Mouse (Mus musculus) limb, embryonic 11.5 days (tissue): ENCODE results near the gene Hddc2. TPM values are rescaled to one million over a fixed set of nuclear protein-coding genes. Genes with fewer than 3 reads are reported as not detected.

Experiments
- polyA plus RNA-seq: library from polyadenylated mRNA; unstranded; fragments of >200 nt; fragmentation: Nextera tagmentation; extraction: Ambion mirVana; gene quantifications from 2 replicates; pipeline ENCODE4 v1.2.1, GENCODE M21; 2014

Hddc2 gene
- polyA plus RNA-seq, 1 experiment from 2014 or later = 97.1 TPM

Other genes starting within 250 kb of the Hddc2 start
- gene Tpd52l1, start 132.6 kb downstream of the Hddc2 start, polyA plus RNA-seq = 39.2 and 42.7 TPM in 2 replicates